Comparison of ENCODE assay signal across 24 mouse cellular contexts in genomic region chr9:123658981-123659380, GRCm38 (mm10). TPM values are rescaled to one million over a fixed set of nuclear protein-coding genes. Genes with fewer than 3 reads are reported as not detected.
DNase-seq lines count a peak whose midpoint lies in the region; ATAC-seq lines count a peak whose summit lies in the region.
"Had no signal": no experiment of that assay in that cellular context is flagged by ENCODE, and none has a peak within 500 bp of the region (broad histone marks: within the 10 kb centered on the region; RNA-seq: fewer than 3 reads in every experiment).

No protein-coding gene starts in this region.

- peak; percentile 84 for ATAC-seq in megakaryocyte-erythroid progenitor cell, adult 5-6 weeks (replicated peaks; ENCODE audit: low FRiP score, low TSS enrichment, poor library complexity, severe bottlenecking)
- ATAC-seq: forebrain, embryonic 14.5 days; inflammation-experienced regulatory T-cells, adult 6 months; liver, postnatal 0 days; midbrain, embryonic 15.5 days had no signal

- DNase-seq in 3T3-L1 (ENCODE audit: low read depth, low spot score) (peak; percentile 4), 416B (ENCODE audit: low read depth) (peak; percentile 72)
- peak; percentile 23 for DNase-seq in fibroblast of lung, adult 2 months (ENCODE audit: low read depth)
- no peak for DNase-seq in adrenal gland, adult 18-20 months (ENCODE audit: low spot score in 2 of 2)
- DNase-seq in cerebellum, postnatal 25 days: no peak
- DNase-seq: adrenal gland, postnatal 25 days; cerebellum, adult 18-20 months; cerebellum, postnatal 10 days; gastrocnemius, adult 2 months; gastrocnemius, postnatal 36 days; heart, postnatal 14 days; kidney, adult 2 months; kidney, postnatal 4 days; liver, postnatal 0 days; lung, postnatal 36 days; retina, postnatal 1 day; right cerebral cortex, postnatal 14 days; thymus, postnatal 25 days had no signal

RNA-seq across cellular contexts. Expression of gene Ccr9, which starts 19.3 kb away (rescaled TPM):
- total RNA-seq in megakaryocyte-erythroid progenitor cell, adult 5-6 weeks (2014; fragmentation: Nextera tagmentation): not detected in 2 replicates
- total RNA-seq in megakaryocyte-erythroid progenitor cell, adult 5-6 weeks (2017): 0.09 TPM in 1 of 2 replicates, not detected in the other
- total RNA-seq in adrenal gland, adult 18-20 months (2021): under 1 TPM in 1 of 2 experiments, not detected in 1; 0.16 TPM
- total RNA-seq: adrenal gland, postnatal 25 days; gastrocnemius, adult 2 months had no signal

RNA-seq across cellular contexts. Expression of gene Slc6a20a, which starts 19.7 kb away (rescaled TPM):
- total RNA-seq in megakaryocyte-erythroid progenitor cell, adult 5-6 weeks (2014; fragmentation: Nextera tagmentation): 4.1 and 5.6 TPM in 2 replicates
- total RNA-seq in megakaryocyte-erythroid progenitor cell, adult 5-6 weeks (2017): 4.2 and 6.2 TPM in 2 replicates
- total RNA-seq in adrenal gland, adult 18-20 months (2021): under 1 TPM; 0.10 to 0.17 TPM
- total RNA-seq: adrenal gland, postnatal 25 days; gastrocnemius, adult 2 months; gastrocnemius, postnatal 36 days; heart, adult 8-10 months; heart, postnatal 14 days; liver, adult 2 months had no signal

RNA-seq across cellular contexts. Expression of gene Slc6a20b, which starts 26.6 kb away (rescaled TPM):
- total RNA-seq in megakaryocyte-erythroid progenitor cell, adult 5-6 weeks (2014; fragmentation: Nextera tagmentation): 0.45 and 0.46 TPM in 2 replicates
- total RNA-seq in megakaryocyte-erythroid progenitor cell, adult 5-6 weeks (2017): 0.27 and 0.38 TPM in 2 replicates
- under 1 TPM in 1 of 2 experiments, not detected in 1; 0.13 TPM for total RNA-seq in adrenal gland, adult 18-20 months (2021)
- total RNA-seq: adrenal gland, postnatal 25 days; gastrocnemius, adult 2 months; gastrocnemius, postnatal 36 days; heart, adult 8-10 months; heart, postnatal 14 days; liver, adult 2 months had no signal

RNA-seq across cellular contexts. Expression of gene Lztfl1, which starts 58.5 kb away (rescaled TPM):
- total RNA-seq in megakaryocyte-erythroid progenitor cell, adult 5-6 weeks (2014; fragmentation: Nextera tagmentation): 35.2 and 42.5 TPM in 2 replicates
- 28.1 and 30.4 TPM in 2 replicates for total RNA-seq in megakaryocyte-erythroid progenitor cell, adult 5-6 weeks (2017)
- 10 to 100 TPM; 41.3 to 43.6 TPM for total RNA-seq in adrenal gland, adult 18-20 months (2021)

Comparison
In these comparisons a context has a peak if more than half of its experiments do, and no peak if none do; other contexts are left out.
1. DNase-seq: peak in 3T3-L1 (single experiment), 416B (single experiment) and fibroblast of lung, adult 2 months (single experiment); none in adrenal gland, adult 18-20 months (0 of 2) and cerebellum, postnatal 25 days (0 of 2).
2. RNA of gene Slc6a20a, which starts 19.7 kb away (total RNA-seq): 4.1 to 6.2 TPM in megakaryocyte-erythroid progenitor cell, adult 5-6 weeks; 0.10 to 0.17 TPM in adrenal gland, adult 18-20 months; every median in the first group is over 4 times any median in the second.